Mouse (Mus musculus) forebrain, embryonic 14.5 days (tissue): ENCODE results near the gene Cib1. TPM values are rescaled to one million over a fixed set of nuclear protein-coding genes. Genes with fewer than 3 reads are reported as not detected.

Experiments
- ATAC-seq: fragments of 200-750 bp; cut with Nextera tagmentation; 2 replicates; pipeline ENCODE4 v1.8.0; 2017; ENCODE audit warnings: mild to moderate bottlenecking, moderate library complexity
- DNase-seq: peaks from one replicate; pipeline ENCODE4 v3.0.0-alpha.2; 2015; ENCODE audit warnings: low spot score
- H3K27ac ChIP-seq: fragments of 300-500 bp; sonication (generic); 2 replicates; pipeline ENCODE4 v1.5.1; 2014; ENCODE audit warnings: low read depth, mild to moderate bottlenecking, control low read depth, low read length, moderate library complexity
- H3K27me3 ChIP-seq: fragments of 300-500 bp; sonication (generic); replicated peaks from 2 replicates; pipeline ENCODE4 v1.6.1; 2014; ENCODE audit warnings: low read length, control low read depth, mixed read lengths; ENCODE audit not compliant: control insufficient read depth, insufficient read depth
- H3K36me3 ChIP-seq: fragments of 300-500 bp; sonication (generic); 2 replicates; pipeline ENCODE4 v1.6.1; 2014; ENCODE audit warnings: low read length, control low read depth; ENCODE audit not compliant: control insufficient read depth, insufficient read depth
- H3K4me1 ChIP-seq: fragments of 300-500 bp; sonication (generic); 2 replicates; pipeline ENCODE4 v1.6.1; 2014; ENCODE audit warnings: antibody characterized with exemption, low read length, control low read depth; ENCODE audit not compliant: control insufficient read depth, insufficient read depth
- H3K4me2 ChIP-seq: fragments of 300-500 bp; sonication (generic); 2 replicates; pipeline ENCODE4 v1.6.1; 2014; ENCODE audit warnings: mild to moderate bottlenecking, control low read depth, low read length
- H3K4me3 ChIP-seq: fragments of 300-500 bp; sonication (generic); 2 replicates; pipeline ENCODE4 v1.5.1; 2014; ENCODE audit warnings: low read depth, low read length, control low read depth
- H3K9ac ChIP-seq: fragments of 300-500 bp; sonication (generic); 2 replicates; pipeline ENCODE4 v1.6.1; 2014; ENCODE audit warnings: mild to moderate bottlenecking, low read length, control low read depth, moderate library complexity
- H3K9me3 ChIP-seq: fragments of 300-500 bp; sonication (generic); replicated peaks from 2 replicates; pipeline ENCODE4 v1.6.1; 2016; ENCODE audit warnings: low read length, control low read depth, mixed read lengths; ENCODE audit not compliant: control insufficient read depth
- WGBS: fragments of 180-500 bp; shearing (Covaris S2); extraction: QIAGEN DNeasy Blood & Tissue Kit; methylation state at CpG from one replicate; pipeline ENCODE4 v1.1.7; 2014; 5-methylcytosine and 5-hydroxymethylcytosine counted together
- polyA plus RNA-seq: library from polyadenylated mRNA; unstranded; fragments of >200 nt; fragmentation: Nextera tagmentation; extraction: Ambion mirVana; gene quantifications from 2 replicates; pipeline ENCODE4 v1.2.1, GENCODE M21; 2014

Cib1 gene
- polyA plus RNA-seq, 1 experiment from 2014 or later: 38.5 TPM

- H3K27me3 ChIP-seq: no peaks in the 10 kb centered on the region
- WGBS: 52% methylated on average over 1 of the region's 1 CpGs
- no peak overlapping the region for H3K9ac ChIP-seq
- H3K36me3 ChIP-seq: peaks cover 37% of the 10 kb centered on the region
- DNase-seq: no peak
- no peak overlapping the region for H3K4me2 ChIP-seq
- H3K4me3 ChIP-seq: no peak overlapping the region
- H3K27ac ChIP-seq: no peak overlapping the region
- H3K9me3 ChIP-seq: no peaks in the 10 kb centered on the region
- no peak for ATAC-seq
- peaks cover 18% of the 10 kb centered on the region for H3K4me1 ChIP-seq
Observed at GRCm38 (mm10) chr7:80267764-80268163, 35.2 kb upstream of the Cib1 start.

DNA sequence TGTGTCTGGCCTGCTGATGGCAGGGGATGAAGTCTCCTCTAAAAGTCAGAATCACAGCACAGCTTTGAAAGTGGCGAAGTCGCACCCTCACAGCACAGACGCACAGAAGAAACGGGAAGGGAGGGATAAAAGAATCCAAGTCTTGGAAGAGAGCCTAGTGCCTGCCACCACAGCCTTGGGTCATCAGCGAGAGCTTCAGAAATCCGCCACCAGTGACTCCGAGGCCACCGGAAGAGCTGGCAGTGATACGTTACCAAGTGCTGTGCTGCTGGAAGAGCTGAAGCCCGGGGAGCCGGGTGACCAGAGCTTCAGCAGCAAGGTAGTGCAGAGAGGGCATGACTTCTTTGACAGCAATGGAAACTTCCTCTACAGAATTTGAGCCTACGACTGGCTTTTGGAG, 32.0 kb upstream of the Cib1 start:
- ATAC-seq (no peak), DNase-seq (no peak)
- WGBS: 92% methylated on average over 12 of the region's 12 CpGs
- no peaks in the 10 kb centered on the region for H3K27me3 ChIP-seq
- peaks cover 34% of the 10 kb centered on the region for H3K36me3 ChIP-seq
- no peak overlapping the region for H3K4me2 ChIP-seq
- H3K9me3 ChIP-seq: no peaks in the 10 kb centered on the region
- no peak overlapping the region for H3K9ac ChIP-seq
- no peak overlapping the region for H3K4me3 ChIP-seq
- H3K4me1 ChIP-seq: peaks cover 18% of the 10 kb centered on the region
- no peak overlapping the region for H3K27ac ChIP-seq

DNA sequence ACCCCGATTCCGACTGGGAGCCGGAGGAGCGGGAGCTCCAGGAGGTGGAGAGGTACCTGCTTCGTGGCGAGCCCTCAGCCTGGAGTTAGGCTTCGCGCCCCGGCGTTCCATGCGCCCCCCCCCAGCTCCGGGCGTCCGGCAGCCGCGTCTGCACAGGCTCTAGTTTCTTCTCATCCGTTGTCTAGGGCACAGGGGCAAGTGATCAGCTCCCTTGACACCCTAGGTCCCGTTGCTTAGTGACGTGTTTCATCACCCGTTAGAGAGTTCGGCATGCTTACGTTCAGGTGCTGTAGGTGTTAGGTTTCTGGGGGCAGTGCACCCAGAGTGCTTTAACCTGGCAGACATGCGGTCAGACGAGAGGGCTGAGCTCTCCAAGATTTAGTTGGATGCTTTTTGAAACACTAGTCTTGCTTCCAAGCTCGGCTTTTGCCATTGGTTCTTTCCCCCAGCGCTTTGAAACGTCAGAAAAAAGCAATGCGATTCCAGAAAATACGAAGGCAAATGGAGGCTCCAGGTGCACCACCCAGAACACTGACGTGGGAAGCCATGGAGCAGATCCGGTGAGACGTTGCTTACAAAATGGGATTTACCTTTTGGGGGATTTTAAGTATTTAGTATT, 28.9 kb upstream of the Cib1 start:
- DNase-seq: peak; percentile 39
- ATAC-seq: peak; percentile 69
- peak overlapping the region; percentile 87 for H3K9ac ChIP-seq
- H3K4me2 ChIP-seq: peak overlapping the region; percentile 92
- peaks cover 28% of the 10 kb centered on the region for H3K36me3 ChIP-seq
- peak overlapping the region; percentile 90 for H3K4me3 ChIP-seq
- peak overlapping the region; percentile 58; the same call in 1 of the 2 replicates for H3K27ac ChIP-seq
- peaks cover 12% of the 10 kb centered on the region for H3K4me1 ChIP-seq
- peaks cover 6% of the 10 kb centered on the region; the same call in 1 of the 2 replicates for H3K27me3 ChIP-seq
- no peaks in the 10 kb centered on the region for H3K9me3 ChIP-seq
- 2% methylated on average over 32 of the region's 32 CpGs for WGBS

GRCm38 (mm10) chr7:80260625-80261371, 28.2 kb upstream of the Cib1 start, which contains the start of gene Ngrn:
Gene Ngrn, plus strand, starts transcription at chr7:80261215.
- peaks cover 12% of the 10 kb centered on the region for H3K4me1 ChIP-seq
- peaks cover 6% of the 10 kb centered on the region; the same call in 1 of the 2 replicates for H3K27me3 ChIP-seq
- peak within 1 kb of the TSS; percentile 87 for H3K9ac ChIP-seq
- DNase-seq (peak; percentile 95), ATAC-seq (peak; percentile 89)
- 27% methylated on average over 40 of the region's 40 CpGs for WGBS
- no peaks in the 10 kb centered on the region for H3K9me3 ChIP-seq
- peak within 1 kb of the TSS; percentile 58; the same call in 1 of the 2 replicates for H3K27ac ChIP-seq
- peak within 1 kb of the TSS; percentile 90 for H3K4me3 ChIP-seq
- peak within 1 kb of the TSS; percentile 92 for H3K4me2 ChIP-seq
- H3K36me3 ChIP-seq: peaks cover 21% of the 10 kb centered on the region

DNA sequence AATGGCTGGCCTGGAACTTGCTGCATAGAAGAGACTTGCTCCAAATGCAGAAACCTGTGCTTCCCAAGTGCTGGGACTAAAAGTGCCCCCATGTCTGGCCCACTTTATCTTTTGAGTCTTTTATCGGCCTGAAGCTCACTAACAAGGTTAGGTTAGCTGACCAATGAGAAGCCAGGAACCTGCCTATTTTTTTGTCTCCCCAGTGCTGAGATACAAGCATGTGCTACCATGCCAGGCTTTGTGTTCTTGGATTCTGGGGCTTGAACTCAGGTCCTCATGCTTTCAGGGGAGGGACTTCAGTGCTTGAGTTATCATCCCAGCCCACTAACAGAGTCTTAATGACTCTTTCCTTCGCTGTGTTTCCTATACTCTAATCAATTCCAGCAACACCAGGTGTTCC, 25.1 kb upstream of the Cib1 start:
- Histone ChIP-seq H3K4me1 (peaks cover 12% of the 10 kb centered on the region), H3K9me3 (no peaks in the 10 kb centered on the region), H3K9ac (no peak overlapping the region), H3K36me3 (no peaks in the 10 kb centered on the region), H3K4me2 (no peak overlapping the region), H3K27ac (no peak overlapping the region), H3K4me3 (no peak overlapping the region), H3K27me3 (peaks cover 6% of the 10 kb centered on the region; the same call in 1 of the 2 replicates)
- ATAC-seq (no peak), DNase-seq (no peak)
- 65% methylated on average over 2 of the region's 2 CpGs for WGBS

GRCm38 (mm10) chr7:80255981-80256380, 23.4 kb upstream of the Cib1 start:
- no peak overlapping the region for H3K4me3 ChIP-seq
- H3K36me3 ChIP-seq: no peaks in the 10 kb centered on the region
- ATAC-seq (no peak), DNase-seq (no peak)
- H3K4me2 ChIP-seq: no peak overlapping the region
- peaks cover 3% of the 10 kb centered on the region; the same call in 1 of the 2 replicates for H3K4me1 ChIP-seq
- 73% methylated on average over 2 of the region's 2 CpGs for WGBS
- H3K27ac ChIP-seq: no peak overlapping the region
- H3K9me3 ChIP-seq: no peaks in the 10 kb centered on the region
- H3K27me3 ChIP-seq: peaks cover 6% of the 10 kb centered on the region; the same call in 1 of the 2 replicates
- no peak overlapping the region for H3K9ac ChIP-seq

DNA sequence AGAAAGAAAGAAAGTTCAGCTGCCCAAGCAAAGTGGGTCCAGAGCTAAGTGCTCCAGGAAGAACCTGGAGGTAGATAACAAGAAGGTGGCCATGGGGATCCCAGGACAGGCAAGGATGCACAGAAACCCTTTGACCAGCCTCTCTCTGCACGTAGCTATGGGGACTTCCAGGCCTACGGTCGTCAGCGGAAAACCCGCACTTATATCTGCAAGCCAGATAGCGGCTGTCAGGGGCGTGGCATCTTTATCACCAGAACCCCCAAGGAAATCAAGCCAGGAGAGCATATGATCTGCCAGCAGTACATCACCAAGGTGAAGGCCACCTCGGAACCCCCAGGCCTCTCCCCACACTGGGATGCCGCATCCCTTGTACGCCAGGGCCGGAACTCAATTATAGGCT, 20.3 kb upstream of the Cib1 start:
- Histone ChIP-seq H3K4me3 (no peak overlapping the region), H3K36me3 (no peaks in the 10 kb centered on the region), H3K27me3 (no peaks in the 10 kb centered on the region; the same call in 1 of the 2 replicates), H3K9me3 (no peaks in the 10 kb centered on the region), H3K27ac (no peak overlapping the region), H3K9ac (no peak overlapping the region), H3K4me1 (no peaks in the 10 kb centered on the region), H3K4me2 (no peak overlapping the region)
- ATAC-seq (no peak), DNase-seq (no peak)
- 87% methylated on average over 11 of the region's 11 CpGs for WGBS

- Histone ChIP-seq H3K27ac (no peak overlapping the region), H3K36me3 (no peaks in the 10 kb centered on the region), H3K4me3 (no peak overlapping the region), H3K9me3 (no peaks in the 10 kb centered on the region), H3K4me2 (no peak overlapping the region), H3K4me1 (no peaks in the 10 kb centered on the region), H3K27me3 (no peaks in the 10 kb centered on the region; the same call in 1 of the 2 replicates), H3K9ac (no peak overlapping the region)
- no peak for ATAC-seq
- no peak for DNase-seq
- WGBS: 79% methylated on average over 7 of the region's 7 CpGs
Observed at GRCm38 (mm10) chr7:80252437-80252836, 19.8 kb upstream of the Cib1 start.

- ATAC-seq: no peak
- H3K9ac ChIP-seq: no peak overlapping the region; the same call in 1 of the 2 replicates
- H3K9me3 ChIP-seq: no peaks in the 10 kb centered on the region
- no peak overlapping the region for H3K27ac ChIP-seq
- 67% methylated on average over 7 of the region's 7 CpGs for WGBS
- no peaks in the 10 kb centered on the region for H3K27me3 ChIP-seq
- no peak for DNase-seq
- no peaks in the 10 kb centered on the region for H3K4me1 ChIP-seq
- peak overlapping the region; percentile 48 for H3K4me3 ChIP-seq
- peak overlapping the region; percentile 55 for H3K4me2 ChIP-seq
- no peaks in the 10 kb centered on the region for H3K36me3 ChIP-seq
Observed at GRCm38 (mm10) chr7:80246859-80247258, 14.2 kb upstream of the Cib1 start.
